Mouse (Mus musculus) megakaryocyte, embryonic 14.5 days (primary cell): ENCODE measurements around the gene Gm16181. TPM values are rescaled to one million over a fixed set of nuclear protein-coding genes. Genes with fewer than 3 reads are reported as not detected.

Experiments used
- H3K27me3 ChIP-seq: replicated peaks from 2 replicates; pipeline ENCODE3; 2012; ENCODE audit warnings: inconsistent platforms
- H3K36me3 ChIP-seq: replicated peaks from 2 replicates; pipeline ENCODE3; 2012; ENCODE audit warnings: low read length, inconsistent platforms, mixed read lengths
- H3K4me1 ChIP-seq: 2 replicates; pipeline ENCODE4 v1.6.1; 2012; ENCODE audit warnings: inconsistent platforms
- H3K4me3 ChIP-seq: replicated peaks from 2 replicates; pipeline ENCODE3; 2012; ENCODE audit warnings: moderate library complexity, mild to moderate bottlenecking, inconsistent platforms
- H3K9me3 ChIP-seq: 2 replicates; pipeline ENCODE4 v1.6.1; 2012; ENCODE audit warnings: inconsistent platforms
- FLI1 ChIP-seq: IDR thresholded peaks from 2 replicates; pipeline ENCODE4 v1.6.1; 2012; ENCODE audit warnings: low read length, inconsistent platforms, mixed read lengths
- GATA1 ChIP-seq: IDR thresholded peaks from 3 replicates; pipeline ENCODE4 v1.6.1; 2012; ENCODE audit warnings: mixed read lengths, low read length, inconsistent platforms, borderline replicate concordance
- polyA plus RNA-seq: library from polyadenylated mRNA; stranded (reverse); fragments of >175 nt; gene quantifications from 2 replicates; pipeline ENCODE4 v1.2.3, GENCODE M21; 2012; ENCODE audit warnings: low replicate concordance; ENCODE audit not compliant: insufficient read depth

The Gm16181 gene
- polyA plus RNA-seq, 1 experiment = not detected

DNA sequence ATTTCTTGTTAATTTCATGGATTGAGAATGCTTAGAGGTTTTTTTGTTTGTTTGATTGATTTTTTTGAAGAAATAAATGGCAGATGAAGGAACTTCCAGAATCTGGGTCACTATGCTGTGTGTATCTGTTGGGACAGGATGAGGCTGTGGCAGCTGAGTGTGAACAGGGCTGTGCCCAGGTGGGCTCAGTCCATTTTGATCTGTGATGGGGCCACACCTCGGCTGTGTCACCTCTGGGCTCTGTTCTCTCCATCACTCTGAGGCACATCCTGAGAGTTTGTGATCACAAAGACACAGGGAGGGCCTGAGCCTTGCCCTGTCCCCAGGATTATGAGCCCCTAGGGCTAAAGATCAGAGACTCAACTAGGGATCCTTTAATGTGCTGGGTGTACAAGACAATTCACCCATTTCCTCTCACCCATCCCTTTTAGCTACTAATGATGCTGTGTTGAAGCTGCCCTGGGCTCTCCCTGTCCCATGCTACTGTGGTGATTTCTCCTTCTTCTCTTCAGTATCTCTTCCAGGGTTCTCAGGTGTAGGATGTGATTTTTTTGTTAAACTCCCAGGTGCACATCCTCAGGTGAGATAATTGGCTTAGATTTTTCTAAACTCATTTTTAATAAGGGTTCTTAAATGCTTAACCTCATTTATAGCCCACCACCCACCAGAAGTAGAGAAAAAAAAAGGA is 46.9 kb downstream of the Gm16181 start:
- Histone ChIP-seq H3K36me3 (peaks cover 29% of the 10 kb centered on the region), H3K4me3 (no peak overlapping the region), H3K4me1 (peaks cover 32% of the 10 kb centered on the region), H3K27me3 (no peaks in the 10 kb centered on the region), H3K9me3 (peaks cover 5% of the 10 kb centered on the region)
- no peak for TF ChIP-seq GATA1
- no peak for TF ChIP-seq FLI1

DNA sequence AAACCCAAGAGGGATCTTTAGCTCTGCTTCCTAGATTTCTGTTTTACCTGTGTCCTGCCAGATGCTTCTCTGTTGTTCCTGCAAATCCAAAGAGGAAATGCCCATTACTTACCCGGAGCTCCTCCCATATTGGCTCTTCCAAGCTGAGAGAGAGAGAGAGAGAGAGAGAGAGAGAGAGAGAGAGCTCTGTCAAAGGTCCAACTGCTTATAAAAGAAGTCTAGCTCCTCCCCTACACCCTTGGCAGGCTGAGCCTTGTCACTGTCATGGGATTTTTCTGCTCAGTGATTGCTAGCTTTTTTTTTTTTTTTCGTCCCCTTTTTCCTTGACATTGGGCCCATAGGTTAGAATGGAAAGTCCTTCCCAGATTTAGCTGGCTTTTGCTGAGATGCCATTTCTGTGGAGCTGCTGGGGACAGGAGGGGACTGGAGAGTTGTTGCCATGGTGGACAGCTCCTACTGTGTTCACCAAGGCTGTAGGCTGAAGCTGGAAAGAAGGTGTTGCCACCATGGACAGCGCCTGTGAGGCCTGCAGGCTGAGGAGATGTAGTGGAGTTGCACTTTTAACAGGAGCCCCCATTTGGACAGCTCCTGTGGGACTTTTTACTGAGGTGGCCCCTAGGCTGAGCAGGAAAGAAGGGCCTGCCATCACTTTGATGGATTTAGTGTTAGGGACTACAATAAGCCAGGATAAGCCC is 49.2 kb downstream of the Gm16181 start:
- Histone ChIP-seq H3K4me1 (peaks cover 25% of the 10 kb centered on the region), H3K27me3 (peaks cover 2% of the 10 kb centered on the region), H3K36me3 (peaks cover 26% of the 10 kb centered on the region), H3K4me3 (no peak overlapping the region), H3K9me3 (peaks cover 16% of the 10 kb centered on the region)
- no peak for TF ChIP-seq FLI1
- no peak for TF ChIP-seq GATA1

DNA sequence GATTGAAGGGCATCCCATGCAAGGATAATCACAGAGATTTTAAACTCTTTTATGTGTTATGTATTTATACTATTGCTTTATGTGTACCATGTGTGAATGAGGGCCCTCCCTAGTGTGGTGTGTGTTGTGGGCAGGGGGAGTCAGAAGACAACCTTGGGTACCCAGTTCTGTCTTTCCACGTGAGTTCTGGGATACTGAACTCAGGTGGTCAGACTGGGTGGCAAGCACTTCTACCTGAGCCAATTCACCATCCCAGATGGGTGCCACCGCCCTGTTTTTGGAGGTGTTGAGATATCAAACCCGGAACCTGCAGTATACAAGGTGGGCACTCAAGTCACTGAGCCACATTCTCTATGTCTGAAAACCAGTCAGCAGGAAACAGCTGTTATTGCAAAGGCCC is 51.6 kb downstream of the Gm16181 start:
- Histone ChIP-seq H3K4me1 (peaks cover 28% of the 10 kb centered on the region), H3K9me3 (peaks cover 16% of the 10 kb centered on the region), H3K36me3 (peaks cover 7% of the 10 kb centered on the region), H3K4me3 (no peak overlapping the region), H3K27me3 (peaks cover 17% of the 10 kb centered on the region)
- TF ChIP-seq FLI1 = no peak
- no peak for TF ChIP-seq GATA1

Other genes starting within 250 kb of the Gm16181 start
- 1.5 and 2.0 TPM in 2 replicates for gene Hspa1a, start 248.7 kb upstream of the Gm16181 start, polyA plus RNA-seq
- gene Hspa1l, start 248.1 kb upstream of the Gm16181 start, polyA plus RNA-seq = not detected in 2 replicates
- 64.3 and 95.0 TPM in 2 replicates for gene Lsm2, start 239.0 kb upstream of the Gm16181 start, polyA plus RNA-seq
- gene Vars, start 219.8 kb upstream of the Gm16181 start, polyA plus RNA-seq = 188 and 650 TPM in 2 replicates
- 0.38 and 0.40 TPM in 2 replicates for gene Vwa7, start 204.3 kb upstream of the Gm16181 start, polyA plus RNA-seq
- gene Sapcd1, start 192.8 kb upstream of the Gm16181 start, polyA plus RNA-seq = 4.1 and 5.4 TPM in 2 replicates
- gene Msh5, start 174.1 kb upstream of the Gm16181 start, polyA plus RNA-seq = 10.5 and 10.9 TPM in 2 replicates
- gene Clic1, start 170.9 kb upstream of the Gm16181 start, polyA plus RNA-seq = 244 and 373 TPM in 2 replicates
- 30.5 and 36.5 TPM in 2 replicates for gene Ddah2, start 161.8 kb upstream of the Gm16181 start, polyA plus RNA-seq
- 14.8 and 15.5 TPM in 2 replicates for gene Ly6g6c, start 155.4 kb upstream of the Gm16181 start, polyA plus RNA-seq
- gene Mpig6b, start 154.7 kb upstream of the Gm16181 start, polyA plus RNA-seq = 53.5 and 66.3 TPM in 2 replicates
- gene Ly6g6e, start 143.9 kb upstream of the Gm16181 start, polyA plus RNA-seq = not detected in 2 replicates
- 79.9 and 106 TPM in 2 replicates for gene Ly6g6d, start 142.8 kb upstream of the Gm16181 start, polyA plus RNA-seq
- 517 and 745 TPM in 2 replicates for gene Ly6g6f, start 135.2 kb upstream of the Gm16181 start, polyA plus RNA-seq
- gene Abhd16a, start 131.6 kb upstream of the Gm16181 start, polyA plus RNA-seq = 211 and 290 TPM in 2 replicates
- gene Ly6g5c, start 112.6 kb upstream of the Gm16181 start, polyA plus RNA-seq = not detected in 2 replicates
- 0.23 TPM in 1 of 2 replicates, not detected in the other for gene Ly6g5b, start 105.4 kb upstream of the Gm16181 start, polyA plus RNA-seq
- gene Gpank1, start 99.4 kb upstream of the Gm16181 start, polyA plus RNA-seq = 46.5 and 57.4 TPM in 2 replicates
- gene Csnk2b, start 98.8 kb upstream of the Gm16181 start, polyA plus RNA-seq = 75.6 and 82.2 TPM in 2 replicates
- gene D17H6S53E, start 94.5 kb upstream of the Gm16181 start, polyA plus RNA-seq = 3.2 and 6.1 TPM in 2 replicates
- gene Apom, start 88.8 kb upstream of the Gm16181 start, polyA plus RNA-seq = not detected in 2 replicates
- 613 and 1,584 TPM in 2 replicates for gene Bag6, start 85.7 kb upstream of the Gm16181 start, polyA plus RNA-seq
- gene Prrc2a, start 55.9 kb upstream of the Gm16181 start, polyA plus RNA-seq = 1,080 and 3,273 TPM in 2 replicates
- 2.5 and 22.3 TPM in 2 replicates for gene Aif1, start 44.8 kb upstream of the Gm16181 start, polyA plus RNA-seq
- 5.9 and 24.8 TPM in 2 replicates for gene Lst1, start 32.4 kb upstream of the Gm16181 start, polyA plus RNA-seq
- gene Ltb, start 26.4 kb upstream of the Gm16181 start, polyA plus RNA-seq = 12.1 TPM in 1 of 2 replicates, not detected in the other
- gene Tnf, start 18.8 kb upstream of the Gm16181 start, polyA plus RNA-seq = 2.9 and 3.5 TPM in 2 replicates
- gene Lta, start 15.5 kb upstream of the Gm16181 start, polyA plus RNA-seq = 0.85 TPM in 1 of 2 replicates, not detected in the other
- gene Atp6v1g2, start 12.8 kb downstream of the Gm16181 start, polyA plus RNA-seq = 0.86 TPM in 1 of 2 replicates, not detected in the other
- 31.8 and 57.1 TPM in 2 replicates for gene Nfkbil1, start 15.0 kb downstream of the Gm16181 start, polyA plus RNA-seq
- gene Ddx39b, start 20.9 kb downstream of the Gm16181 start, polyA plus RNA-seq = 83.5 and 158 TPM in 2 replicates
- gene H2-D1, start 41.9 kb downstream of the Gm16181 start, polyA plus RNA-seq = 170 and 362 TPM in 2 replicates
- gene H2-Q1, start 99.6 kb downstream of the Gm16181 start, polyA plus RNA-seq = 1.5 and 7.3 TPM in 2 replicates
- gene H2-Q2, start 121.4 kb downstream of the Gm16181 start, polyA plus RNA-seq = 6.7 TPM in 1 of 2 replicates, not detected in the other
- 13.9 and 46.4 TPM in 2 replicates for gene H2-Q4, start 158.8 kb downstream of the Gm16181 start, polyA plus RNA-seq
- 2.5 and 4.2 TPM in 2 replicates for gene H2-Q6, start 204.0 kb downstream of the Gm16181 start, polyA plus RNA-seq
- gene H2-Q7, start 218.3 kb downstream of the Gm16181 start, polyA plus RNA-seq = 3.2 and 20.1 TPM in 2 replicates
- gene H2-Q10, start 249.3 kb downstream of the Gm16181 start, polyA plus RNA-seq = 0.27 and 2.5 TPM in 2 replicates